Mouse (Mus musculus) embryonic fibroblast, embryonic 13.5 days (primary cell): ENCODE results near the gene Htr5b.

Source experiments
- CTCF ChIP-seq: IDR thresholded peaks from 2 replicates; pipeline ENCODE4 v1.5.1; 2011; ENCODE audit warnings: mild to moderate bottlenecking, control low read depth, low read length, moderate library complexity, borderline replicate concordance; ENCODE audit not compliant: insufficient read depth
- POLR2A ChIP-seq: IDR thresholded peaks from 2 replicates; pipeline ENCODE4 v1.6.1; 2011; ENCODE audit warnings: low read depth, mild to moderate bottlenecking, control low read depth, low read length, moderate library complexity

DNA sequence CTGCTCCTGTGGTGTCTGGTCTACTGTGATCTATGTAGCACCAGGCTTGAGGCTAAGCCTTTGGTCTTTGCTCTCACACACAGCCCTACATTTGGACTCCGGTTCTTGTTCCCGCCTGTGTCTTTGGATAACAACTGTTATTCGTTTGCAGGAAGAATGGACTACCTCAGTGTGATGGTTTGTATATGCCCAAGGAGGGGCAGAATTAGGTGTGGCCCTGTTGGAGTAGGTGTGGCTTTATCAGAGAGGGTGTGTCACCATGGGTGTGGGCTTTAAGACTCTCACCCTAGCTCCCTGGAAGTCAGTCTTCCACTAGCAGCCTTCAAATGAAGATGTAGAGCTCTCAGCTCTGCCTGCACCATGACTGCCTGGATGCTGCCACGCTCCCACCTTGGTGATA, 20.4 kb upstream of the Htr5b start:
- TF ChIP-seq CTCF (no peak), POLR2A (no peak)
